Mouse (Mus musculus): ENCODE measurements at regions not wholly inside any gene's neighbourhood (a gene's known extent, or its start where the extent isn't known, plus 50 kb on each side); places are given as distances from the start of the nearest gene placed in this dataset.
A peak's percentile ranks its signal among the peaks of the same experiment; 100 is the strongest.

DNA sequence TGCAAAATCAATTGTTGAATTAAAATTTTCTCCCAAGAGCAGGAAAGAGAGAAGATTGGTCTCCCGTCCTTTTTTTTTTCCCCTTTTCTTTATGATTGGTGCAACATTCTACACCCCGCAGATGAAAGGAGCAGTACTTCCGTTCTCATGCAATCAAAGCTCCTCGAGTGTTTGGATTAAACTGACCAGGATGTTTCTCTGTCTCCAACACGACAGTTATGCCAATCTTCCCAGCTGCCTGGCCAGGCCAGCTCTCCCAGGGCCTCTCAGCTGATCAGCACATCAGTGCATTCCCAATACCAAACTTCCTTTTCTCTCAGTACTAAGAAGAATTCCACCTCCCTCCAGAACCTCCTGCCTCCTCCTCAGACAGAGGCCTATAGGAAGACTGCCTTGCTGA lies 52.7 kb upstream of the Pde5a start:
- peak; percentile 8 for DNase-seq

GRCm38 (mm10) chr3:122676851-122677250 lies 51.9 kb upstream of the Pde5a start:
- no peak for DNase-seq
